Mouse (Mus musculus): Measurements from ENCODE around the gene Lrfn2. TPM values are rescaled to one million over a fixed set of nuclear protein-coding genes. Genes with fewer than 3 reads are reported as not detected.

Gene Lrfn2
- polyA plus RNA-seq, 1 experiment from 2014 or later = 10.4 TPM

Small RNAs within 50 kb of the gene (microRNA-seq; reads per million reads assigned to microRNA genes)
- not detected for gene Gm44304

Data from forebrain, embryonic 16.5 days (tissue).